Mouse (Mus musculus) olfactory bulb, adult 2 months (tissue): Measurements from ENCODE around the gene Cald1.

Experiments
- CTCF ChIP-seq: fragments of 200-500 bp; IDR thresholded peaks from 2 replicates; pipeline ENCODE4 v1.5.1; 2012; ENCODE audit warnings: low read depth, mild to moderate bottlenecking, low read length, moderate library complexity; ENCODE audit not compliant: insufficient read depth
- POLR2A ChIP-seq: fragments of 200-500 bp; IDR thresholded peaks from 2 replicates; pipeline ENCODE4 v1.6.1; 2012; ENCODE audit warnings: mild to moderate bottlenecking, low read depth, low read length, moderate library complexity; ENCODE audit not compliant: insufficient read depth

GRCm38 (mm10) chr6:34658791-34659190, 60.5 kb downstream of the Cald1 start:
- TF ChIP-seq CTCF (no peak), POLR2A (no peak)
